Mouse (Mus musculus): ENCODE results near the gene Hist1h2be. TPM values are rescaled to one million over a fixed set of nuclear protein-coding genes. Genes with fewer than 3 reads are reported as not detected.
A peak's percentile ranks its signal among the peaks of the same experiment; 100 is the strongest.
"Not testable (repeated sequence)": the region's sequence is repeated elsewhere in the genome, so short reads cannot be mapped to it uniquely, and the experiment has no call there.

Gene Hist1h2be
- polyA plus RNA-seq, 1 experiment from 2014 or later, result 3.0 TPM

DNA sequence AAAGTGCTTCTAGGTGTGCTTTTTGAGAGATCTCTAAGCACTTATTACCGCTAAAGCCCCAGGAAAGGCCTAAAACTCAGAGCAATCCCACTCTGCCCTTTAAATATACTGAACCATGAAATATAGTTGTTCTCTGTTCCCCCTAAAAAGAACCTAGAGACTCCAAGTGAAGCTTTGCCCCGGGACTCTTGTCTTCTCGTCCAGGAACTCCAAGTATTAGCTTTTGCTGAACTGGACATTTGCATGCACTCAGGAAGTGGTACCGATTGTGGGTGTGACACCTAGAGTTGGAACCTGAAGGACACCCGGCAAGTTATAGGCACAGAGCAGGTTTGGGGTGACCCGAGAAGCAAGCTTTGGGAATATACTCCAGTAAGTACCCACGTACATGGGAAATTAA lies 29.7 kb downstream of the Hist1h2be start:
- ATAC-seq (ENCODE audit: insufficient read depth), result no peak
- Histone ChIP-seq H3K27me3 (ENCODE audit: insufficient read depth, low read length) (no peaks in the 10 kb centered on the region), H3K9me3 (ENCODE audit: low read depth, low read length) (no peaks in the 10 kb centered on the region), H3K4me2 (no peak overlapping the region), H3K36me3 (ENCODE audit: insufficient read depth) (no peaks in the 10 kb centered on the region), H3K4me3 (ENCODE audit: low read depth, low read length) (no peak overlapping the region), H3K27ac (ENCODE audit: low read depth) (no peak overlapping the region), H3K9ac (no peak overlapping the region), H3K4me1 (ENCODE audit: insufficient read depth) (peaks cover 4% of the 10 kb centered on the region; the same call in 1 of the 2 replicates)
- DNase-seq, result no peak
- no peak for TF ChIP-seq CTCF (IDR thresholded peaks at IDR 0.05; ENCODE audit: low read depth)
- 87% methylated on average over 7 of the region's 7 CpGs for WGBS

DNA sequence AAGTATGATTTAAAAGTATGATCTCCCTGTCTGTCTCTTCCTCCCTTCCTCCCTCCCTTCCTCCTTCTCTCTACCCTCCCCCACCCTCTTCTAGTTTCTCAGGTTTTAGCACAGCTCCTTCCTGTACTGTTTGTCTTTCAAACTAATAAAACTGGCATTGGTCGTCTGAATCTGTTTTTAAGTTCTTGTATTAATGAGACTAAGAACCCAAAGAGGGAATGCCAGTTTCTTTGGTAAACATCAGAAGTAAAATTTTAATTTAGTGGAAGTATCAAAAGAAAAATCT lies 34.0 kb downstream of the Hist1h2be start:
- Histone ChIP-seq H3K27me3 (ENCODE audit: insufficient read depth, low read length) (no peaks in the 10 kb centered on the region), H3K27ac (ENCODE audit: low read depth) (peak overlapping the region; percentile 99), H3K9me3 (ENCODE audit: low read depth, low read length) (no peaks in the 10 kb centered on the region), H3K9ac (peak overlapping the region; percentile 69), H3K36me3 (ENCODE audit: insufficient read depth) (no peaks in the 10 kb centered on the region), H3K4me3 (ENCODE audit: low read depth, low read length) (peak overlapping the region; percentile 50), H3K4me1 (ENCODE audit: insufficient read depth) (peaks cover 12% of the 10 kb centered on the region), H3K4me2 (peak overlapping the region; percentile 90)
- WGBS, result 4% methylated on average over 1 of the region's 1 CpGs
- TF ChIP-seq CTCF (IDR thresholded peaks at IDR 0.05; ENCODE audit: low read depth), result no peak
- ATAC-seq (ENCODE audit: insufficient read depth) (no peak), DNase-seq (peak; percentile 28)

DNA sequence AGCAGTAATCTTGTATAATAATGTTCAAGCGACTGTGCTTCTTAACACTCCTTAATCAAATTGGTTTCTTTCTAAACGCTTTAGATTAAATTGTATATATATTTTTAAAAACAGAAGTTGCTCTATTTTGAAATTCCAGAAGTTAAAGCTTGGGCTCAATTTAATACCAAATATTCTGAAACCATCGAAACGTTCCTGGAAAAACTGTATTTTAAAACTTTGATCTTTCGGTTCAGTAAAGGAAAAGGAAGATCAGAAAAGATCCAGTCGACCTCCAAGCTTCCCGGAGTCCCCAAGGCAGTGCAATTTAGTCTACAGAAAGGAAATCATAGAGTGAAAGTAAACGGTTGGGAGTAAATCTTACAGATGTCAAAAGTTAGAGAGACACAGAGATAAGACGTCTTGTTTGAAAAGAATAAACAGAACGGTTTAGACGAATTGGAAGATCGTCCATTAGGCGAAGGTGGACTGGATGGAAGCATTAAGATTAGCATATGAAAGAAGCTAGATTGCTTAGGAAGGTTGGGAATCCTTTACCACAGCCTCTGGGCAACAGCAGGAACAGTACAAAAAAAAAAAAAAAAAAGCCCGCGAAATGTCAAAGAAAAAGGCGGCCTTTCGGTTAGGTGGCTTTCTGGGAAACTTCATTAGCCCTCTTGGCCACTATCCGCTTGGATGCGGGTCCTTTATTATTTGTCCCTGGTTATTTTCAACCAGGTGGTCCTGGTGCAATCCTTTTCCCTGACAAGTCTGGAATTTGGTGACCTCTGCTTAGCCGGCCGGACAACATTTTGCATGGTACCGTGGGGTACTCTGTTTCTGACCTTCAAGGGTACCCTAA lies 34.6 kb downstream of the Hist1h2be start:
- Histone ChIP-seq H3K9me3 (ENCODE audit: low read depth, low read length) (no peaks in the 10 kb centered on the region), H3K36me3 (ENCODE audit: insufficient read depth) (no peaks in the 10 kb centered on the region), H3K27me3 (ENCODE audit: insufficient read depth, low read length) (no peaks in the 10 kb centered on the region), H3K4me2 (peak overlapping the region; percentile 90), H3K9ac (peak overlapping the region; percentile 69), H3K27ac (ENCODE audit: low read depth) (peak overlapping the region; percentile 99), H3K4me3 (ENCODE audit: low read depth, low read length) (peak overlapping the region; percentile 50), H3K4me1 (ENCODE audit: insufficient read depth) (peaks cover 12% of the 10 kb centered on the region)
- ATAC-seq (ENCODE audit: insufficient read depth) (no peak), DNase-seq (peak; percentile 67)
- 2% methylated on average over 22 of the region's 22 CpGs for WGBS
- TF ChIP-seq CTCF (IDR thresholded peaks at IDR 0.05; ENCODE audit: low read depth), result no peak

- Histone ChIP-seq H3K4me1 (ENCODE audit: insufficient read depth) (peaks cover 12% of the 10 kb centered on the region), H3K4me3 (ENCODE audit: low read depth, low read length) (peak overlapping the region; percentile 50), H3K9ac (peak overlapping the region; percentile 80), H3K27ac (ENCODE audit: low read depth) (peak overlapping the region; percentile 99), H3K4me2 (peak overlapping the region; percentile 90)
- ATAC-seq (ENCODE audit: insufficient read depth), result peak; percentile 86
- DNase-seq, result peak; percentile 96
- not testable (repeated sequence) for H3K27me3 ChIP-seq (ENCODE audit: insufficient read depth, low read length); H3K9me3 ChIP-seq (ENCODE audit: low read depth, low read length); H3K36me3 ChIP-seq (ENCODE audit: insufficient read depth)
- 0% methylated on average over 27 of the region's 36 CpGs for WGBS
Observed at GRCm38 (mm10) chr13:23585442-23586098, 35.4 kb downstream of the Hist1h2be start.

- H3K4me1 ChIP-seq (ENCODE audit: insufficient read depth), result peaks cover 12% of the 10 kb centered on the region
- ATAC-seq (ENCODE audit: insufficient read depth) (no peak), DNase-seq (peak; percentile 90)
- peak overlapping the region; percentile 99 for H3K27ac ChIP-seq (ENCODE audit: low read depth)
- H3K9ac ChIP-seq, result peak overlapping the region; percentile 80
- no peaks in the 10 kb centered on the region for H3K9me3 ChIP-seq (ENCODE audit: low read depth, low read length)
- under 1% methylated on average over 21 of the region's 21 CpGs for WGBS
- no peaks in the 10 kb centered on the region for H3K27me3 ChIP-seq (ENCODE audit: insufficient read depth, low read length)
- no peak for TF ChIP-seq CTCF (IDR thresholded peaks at IDR 0.05; ENCODE audit: low read depth)
- H3K36me3 ChIP-seq (ENCODE audit: insufficient read depth), result no peaks in the 10 kb centered on the region
- H3K4me3 ChIP-seq (ENCODE audit: low read depth, low read length), result peak overlapping the region; percentile 50
- H3K4me2 ChIP-seq, result peak overlapping the region; percentile 90
Observed at GRCm38 (mm10) chr13:23585029-23585441, 35.9 kb downstream of the Hist1h2be start.

DNA sequence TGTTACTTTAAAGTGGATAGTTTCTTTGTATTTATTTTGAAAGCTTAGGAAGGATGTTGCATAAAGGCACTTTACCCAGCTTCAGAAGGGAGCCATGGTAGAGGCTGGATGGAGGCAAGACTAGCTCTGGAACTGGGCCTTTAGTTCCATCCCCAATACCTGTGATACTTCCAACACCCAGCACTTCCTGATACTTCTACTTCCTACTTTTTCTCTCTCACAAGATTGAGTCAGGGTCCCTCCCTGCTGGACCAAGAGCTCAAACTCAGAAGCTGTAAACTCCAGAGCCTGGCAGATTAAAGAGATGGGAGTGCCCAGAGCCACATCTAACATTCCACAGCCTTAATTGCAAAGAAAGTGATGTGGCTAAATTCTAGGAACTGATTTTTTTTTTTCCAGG lies 36.6 kb downstream of the Hist1h2be start:
- ATAC-seq (ENCODE audit: insufficient read depth), result no peak
- Histone ChIP-seq H3K36me3 (ENCODE audit: insufficient read depth) (no peaks in the 10 kb centered on the region), H3K9me3 (ENCODE audit: low read depth, low read length) (no peaks in the 10 kb centered on the region), H3K4me1 (ENCODE audit: insufficient read depth) (peaks cover 12% of the 10 kb centered on the region), H3K27me3 (ENCODE audit: insufficient read depth, low read length) (no peaks in the 10 kb centered on the region), H3K4me2 (peak overlapping the region; percentile 90), H3K27ac (ENCODE audit: low read depth) (peak overlapping the region; percentile 99), H3K4me3 (ENCODE audit: low read depth, low read length) (peak overlapping the region; percentile 50), H3K9ac (peak overlapping the region; percentile 80)
- no peak for TF ChIP-seq CTCF (IDR thresholded peaks at IDR 0.05; ENCODE audit: low read depth)
- peak; percentile 64 for DNase-seq

- DNase-seq, result peak; percentile 9
- H3K4me3 ChIP-seq (ENCODE audit: low read depth, low read length), result peak overlapping the region; percentile 58; the same call in 1 of the 2 replicates
Observed at GRCm38 (mm10) chr13:23583387-23584068, 37.4 kb downstream of the Hist1h2be start.

More at GRCm38 (mm10) chr13:23583387-23584068, 37.4 kb downstream of the Hist1h2be start:
- ATAC-seq (ENCODE audit: insufficient read depth), result no peak
- Histone ChIP-seq H3K27ac (ENCODE audit: low read depth) (peak overlapping the region; percentile 99), H3K36me3 (ENCODE audit: insufficient read depth) (no peaks in the 10 kb centered on the region), H3K4me1 (ENCODE audit: insufficient read depth) (peaks cover 12% of the 10 kb centered on the region), H3K4me2 (peak overlapping the region; percentile 86), H3K27me3 (ENCODE audit: insufficient read depth, low read length) (no peaks in the 10 kb centered on the region), H3K9me3 (ENCODE audit: low read depth, low read length) (no peaks in the 10 kb centered on the region), H3K9ac (peak overlapping the region; percentile 84; the same call in 1 of the 2 replicates)
- TF ChIP-seq CTCF (IDR thresholded peaks at IDR 0.05; ENCODE audit: low read depth), result no peak

All from lung, embryonic 14.5 days (tissue).